Mouse (Mus musculus): ENCODE measurements at regions not wholly inside any gene's neighbourhood (a gene's known extent, or its start where the extent isn't known, plus 50 kb on each side); places are given as distances from the start of the nearest gene placed in this dataset.

GRCm38 (mm10) chr14:76279561-76279960 lies 135.2 kb upstream of the Tsc22d1 start:
- no peak overlapping the region for H3K27ac ChIP-seq
- intact Hi-C loops (cut with DNase I) = no loop called here
- no peak overlapping the region for H3K4me3 ChIP-seq
- no peak for TF ChIP-seq CTCF (IDR thresholded peaks at IDR 0.05)
- DNase-seq (ENCODE audit: extremely low spot score in 1 of 2, low spot score in 2 of 2) = no peak

- DNase-seq (ENCODE audit: extremely low spot score in 1 of 2, low spot score in 2 of 2) = no peak
- TF ChIP-seq CTCF (IDR thresholded peaks at IDR 0.05) = no peak
- no peak overlapping the region for H3K4me3 ChIP-seq
- intact Hi-C loops (cut with DNase I) = no loop called here
- H3K27ac ChIP-seq = no peak overlapping the region
Observed at GRCm38 (mm10) chr14:76281867-76282266, 132.9 kb upstream of the Tsc22d1 start.

GRCm38 (mm10) chr14:76287768-76288167 lies 127.0 kb upstream of the Tsc22d1 start:
- intact Hi-C loops (cut with DNase I) = no loop called here
- no peak for DNase-seq (ENCODE audit: extremely low spot score in 1 of 2, low spot score in 2 of 2)
- no peak for TF ChIP-seq CTCF (IDR thresholded peaks at IDR 0.05)
- H3K27ac ChIP-seq = no peak overlapping the region
- no peak overlapping the region for H3K4me3 ChIP-seq

GRCm38 (mm10) chr14:76290401-76291018 lies 124.3 kb upstream of the Tsc22d1 start:
- H3K4me3 ChIP-seq = no peak overlapping the region
- intact Hi-C loops (cut with DNase I) = no loop called here
- no peak for DNase-seq (ENCODE audit: extremely low spot score in 1 of 2, low spot score in 2 of 2)
- no peak overlapping the region for H3K27ac ChIP-seq
- no peak for TF ChIP-seq CTCF (IDR thresholded peaks at IDR 0.05)

GRCm38 (mm10) chr14:76292211-76292610 lies 122.5 kb upstream of the Tsc22d1 start:
- Histone ChIP-seq H3K4me3 (no peak overlapping the region), H3K27ac (no peak overlapping the region)
- DNase-seq (ENCODE audit: extremely low spot score in 1 of 2, low spot score in 2 of 2) = no peak
- intact Hi-C loops (cut with DNase I) = no loop called here
- no peak for TF ChIP-seq CTCF (IDR thresholded peaks at IDR 0.05)

- no peak for DNase-seq (ENCODE audit: extremely low spot score in 1 of 2, low spot score in 2 of 2)
- TF ChIP-seq CTCF (IDR thresholded peaks at IDR 0.05) = no peak
- intact Hi-C loops (cut with DNase I) = no loop called here
- Histone ChIP-seq H3K27ac (no peak overlapping the region), H3K4me3 (no peak overlapping the region)
Observed at GRCm38 (mm10) chr14:76295411-76296169, 119.2 kb upstream of the Tsc22d1 start.

- DNase-seq (ENCODE audit: extremely low spot score in 1 of 2, low spot score in 2 of 2) = no peak
- intact Hi-C loops (cut with DNase I) = no loop called here
- Histone ChIP-seq H3K27ac (no peak overlapping the region), H3K4me3 (no peak overlapping the region)
- no peak for TF ChIP-seq CTCF (IDR thresholded peaks at IDR 0.05)
Observed at GRCm38 (mm10) chr14:76297864-76298263, 116.9 kb upstream of the Tsc22d1 start.

- intact Hi-C loops (cut with DNase I) = no loop called here
- Histone ChIP-seq H3K4me3 (no peak overlapping the region), H3K27ac (no peak overlapping the region)
- no peak for TF ChIP-seq CTCF (IDR thresholded peaks at IDR 0.05)
- no peak for DNase-seq (ENCODE audit: extremely low spot score in 1 of 2, low spot score in 2 of 2)
Observed at GRCm38 (mm10) chr14:76302322-76302991, 112.3 kb upstream of the Tsc22d1 start.

- intact Hi-C loops (cut with DNase I) = no loop called here
- no peak overlapping the region for H3K4me3 ChIP-seq
- H3K27ac ChIP-seq = no peak overlapping the region
- TF ChIP-seq CTCF (IDR thresholded peaks at IDR 0.05) = no peak
- no peak for DNase-seq (ENCODE audit: extremely low spot score in 1 of 2, low spot score in 2 of 2)
Observed at GRCm38 (mm10) chr14:76307603-76308002, 107.2 kb upstream of the Tsc22d1 start.

- Histone ChIP-seq H3K27ac (no peak overlapping the region), H3K4me3 (peak overlapping the region; percentile 32)
- TF ChIP-seq CTCF (IDR thresholded peaks at IDR 0.05) = no peak
- peak in 1 of 2 experiments; percentile 18 for DNase-seq (ENCODE audit: extremely low spot score in 1 of 2, low spot score in 2 of 2)
- intact Hi-C loops (cut with DNase I) = no loop called here
Observed at GRCm38 (mm10) chr14:76308188-76308812, 106.5 kb upstream of the Tsc22d1 start.

GRCm38 (mm10) chr14:76309606-76310005 lies 105.2 kb upstream of the Tsc22d1 start:
- no peak for DNase-seq (ENCODE audit: extremely low spot score in 1 of 2, low spot score in 2 of 2)
- intact Hi-C loops (cut with DNase I) = loop anchor here (5.0 kb wide), 1 partner anchor 103 kb away; the partner anchor contains the start of gene Tsc22d1
- TF ChIP-seq CTCF (IDR thresholded peaks at IDR 0.05) = no peak
- no peak overlapping the region for H3K4me3 ChIP-seq
- no peak overlapping the region for H3K27ac ChIP-seq

GRCm38 (mm10) chr14:76310278-76310677 lies 104.5 kb upstream of the Tsc22d1 start:
- peak; percentile 35 to 58 for DNase-seq (ENCODE audit: extremely low spot score in 1 of 2, low spot score in 2 of 2)
- no peak for TF ChIP-seq CTCF (IDR thresholded peaks at IDR 0.05)
- no peak overlapping the region for H3K27ac ChIP-seq
- no peak overlapping the region for H3K4me3 ChIP-seq
- intact Hi-C loops (cut with DNase I) = loop anchor here (5.0 kb wide), 1 partner anchor 102 kb away; the partner anchor contains the start of gene Tsc22d1

Measured in left cerebral cortex, adult 2 months (tissue).